Mouse (Mus musculus) adrenal gland, postnatal 4 days (tissue): ENCODE results near the gene Gm28051. TPM values are rescaled to one million over a fixed set of nuclear protein-coding genes. Genes with fewer than 3 reads are reported as not detected.

Experiments used
- DNase-seq, 2 experiments: peaks; one replicate each; pipeline ENCODE4 v3.0.0; 2021 to 2022; ENCODE audit warnings: low spot score in 2 of 2, mixed read lengths in 2 of 2
- long read RNA-seq, 2 experiments: library from polyadenylated mRNA; stranded (forward); transcript quantifications; one replicate each; pipeline ENCODE4 v2.0.0; 2021
- total RNA-seq, 2 experiments: library from RNA; stranded (reverse); gene quantifications; 2 replicates each; pipeline ENCODE4 v1.2.3; 2021

Gm28051 gene
- total RNA-seq = not detected
- long read RNA-seq, experiment 1 = 0 reads
- long read RNA-seq, experiment 2 = 0 reads

GRCm38 (mm10) chr12:102757689-102758402 lies at the start of gene Gm28051, which contains the start of the genes Gon7 and Ubr7:
Gm28051 (minus strand) TSS chr12:102757765.
Gon7 (minus strand) TSS chr12:102757803.
Ubr7 (plus strand) TSS chr12:102757967.
- DNase-seq = peak; percentile 83 to 91

GRCm38 (mm10) chr12:102799528-102799927 lies 42.0 kb upstream of the Gm28051 start:
- DNase-seq = no peak

- no peak for DNase-seq
These were observed 30.4 kb upstream of the Gm28051 start for GRCm38 (mm10) chr12:102787927-102788326.

GRCm38 (mm10) chr12:102785593-102785985 lies 28.0 kb upstream of the Gm28051 start:
- DNase-seq = no peak

GRCm38 (mm10) chr12:102784899-102785592 lies 27.5 kb upstream of the Gm28051 start:
- no peak for DNase-seq

- DNase-seq = no peak
These were observed 25.3 kb upstream of the Gm28051 start for GRCm38 (mm10) chr12:102782841-102783240.

GRCm38 (mm10) chr12:102779452-102779851 lies 21.9 kb upstream of the Gm28051 start:
- DNase-seq = no peak

GRCm38 (mm10) chr12:102778151-102778550 lies 20.6 kb upstream of the Gm28051 start:
- no peak for DNase-seq

GRCm38 (mm10) chr12:102776035-102776434 lies 18.5 kb upstream of the Gm28051 start:
- no peak for DNase-seq

GRCm38 (mm10) chr12:102772676-102773075 lies 15.1 kb upstream of the Gm28051 start:
- no peak for DNase-seq

GRCm38 (mm10) chr12:102771601-102772000 lies 14.0 kb upstream of the Gm28051 start:
- DNase-seq = no peak

- no peak for DNase-seq
These were observed 11.4 kb upstream of the Gm28051 start for GRCm38 (mm10) chr12:102769000-102769399.

- DNase-seq = no peak
These were observed 6.1 kb upstream of the Gm28051 start for GRCm38 (mm10) chr12:102763696-102764095.

GRCm38 (mm10) chr12:102761668-102762067 lies 4.1 kb upstream of the Gm28051 start:
- DNase-seq = no peak

GRCm38 (mm10) chr12:102758936-102759335 lies 1.4 kb upstream of the Gm28051 start:
- no peak for DNase-seq

GRCm38 (mm10) chr12:102758403-102758756 lies 815 bp upstream of the Gm28051 start, which contains the start of gene Gm20604:
Gm20604 (minus strand) TSS chr12:102758672.
- no peak for DNase-seq

- no peak for DNase-seq
These were observed 393 bp downstream of the Gm28051 start for GRCm38 (mm10) chr12:102757055-102757688.

- no peak for DNase-seq
These were observed 1.3 kb downstream of the Gm28051 start for GRCm38 (mm10) chr12:102756304-102756703.

- DNase-seq = no peak
These were observed 9.3 kb downstream of the Gm28051 start for GRCm38 (mm10) chr12:102748256-102748655.

- no peak for DNase-seq
These were observed 12.7 kb downstream of the Gm28051 start for GRCm38 (mm10) chr12:102744839-102745238.

- DNase-seq = peak; percentile 69 to 81
These were observed 13.7 kb downstream of the Gm28051 start, which contains the start of the genes Moap1 and Tmem251 for GRCm38 (mm10) chr12:102743589-102744574. Moap1 (minus strand) TSS chr12:102743661. Tmem251 (plus strand) TSS chr12:102743762.
